Mouse (Mus musculus): ENCODE data around the gene Zfp830. TPM values are rescaled to one million over a fixed set of nuclear protein-coding genes. Genes with fewer than 3 reads are reported as not detected.

Zfp830 gene
- polyA plus RNA-seq (2016; fragmentation: Nextera tagmentation; extraction: Ambion mirVana), result 42.5 and 42.9 TPM in 2 replicates

GRCm38 (mm10) chr11:82763742-82764437 lies at the start of gene Zfp830, which contains the start of gene Cct6b:
Gene Zfp830, plus strand, starts transcription at chr11:82764345.
Gene Cct6b, minus strand, starts transcription at chr11:82764321.
- under 1% methylated on average over 44 of the region's 44 CpGs for WGBS
- peak within 1 kb of the TSS; percentile 92 for H3K9ac ChIP-seq (replicated peaks)

GRCm38 (mm10) chr11:82719294-82719693 lies 44.9 kb upstream of the Zfp830 start:
- 87% methylated on average over 12 of the region's 12 CpGs for WGBS
- no peaks in the 10 kb centered on the region for H3K9me3 ChIP-seq
- H3K9ac ChIP-seq (replicated peaks), result no peak overlapping the region
- no peaks in the 10 kb centered on the region for H3K4me1 ChIP-seq (replicated peaks)
- no peak overlapping the region for H3K27ac ChIP-seq
- no peak for ATAC-seq (ENCODE audit: insufficient number of reproducible peaks, insufficient read depth, low FRiP score, low TSS enrichment, low read depth)
- no peaks in the 10 kb centered on the region for H3K27me3 ChIP-seq
- H3K4me3 ChIP-seq (replicated peaks), result no peak overlapping the region
- no peaks in the 10 kb centered on the region for H3K36me3 ChIP-seq
- H3K4me2 ChIP-seq, result no peak overlapping the region

More at GRCm38 (mm10) chr11:82763742-82764437, at the start of gene Zfp830, which contains the start of gene Cct6b:
- Histone ChIP-seq H3K4me3 (replicated peaks) (peak within 1 kb of the TSS; percentile 94), H3K27me3 (no peaks in the 10 kb centered on the region), H3K27ac (peak within 1 kb of the TSS; percentile 95), H3K4me1 (replicated peaks) (peaks cover 21% of the 10 kb centered on the region), H3K4me2 (peak within 1 kb of the TSS; percentile 90), H3K9me3 (peaks cover 4% of the 10 kb centered on the region; the same call in 1 of the 2 replicates), H3K36me3 (peaks cover 7% of the 10 kb centered on the region; the same call in 1 of the 2 replicates)
- peak; percentile 99 for ATAC-seq (ENCODE audit: insufficient number of reproducible peaks, insufficient read depth, low FRiP score, low TSS enrichment, low read depth)

GRCm38 (mm10) chr11:82726862-82727261 lies 37.3 kb upstream of the Zfp830 start:
- Histone ChIP-seq H3K9ac (replicated peaks) (no peak overlapping the region), H3K4me1 (replicated peaks) (no peaks in the 10 kb centered on the region), H3K27me3 (no peaks in the 10 kb centered on the region), H3K9me3 (no peaks in the 10 kb centered on the region), H3K36me3 (no peaks in the 10 kb centered on the region), H3K27ac (no peak overlapping the region), H3K4me2 (no peak overlapping the region), H3K4me3 (replicated peaks) (no peak overlapping the region)
- no peak for ATAC-seq (ENCODE audit: insufficient number of reproducible peaks, insufficient read depth, low FRiP score, low TSS enrichment, low read depth)
- 94% methylated on average over 2 of the region's 2 CpGs for WGBS

GRCm38 (mm10) chr11:82734227-82734626 lies 29.9 kb upstream of the Zfp830 start:
- H3K27ac ChIP-seq, result no peak overlapping the region
- no peaks in the 10 kb centered on the region for H3K36me3 ChIP-seq
- ATAC-seq (ENCODE audit: insufficient number of reproducible peaks, insufficient read depth, low FRiP score, low TSS enrichment, low read depth), result no peak
- no peaks in the 10 kb centered on the region for H3K27me3 ChIP-seq
- no peak overlapping the region for H3K4me2 ChIP-seq
- H3K4me3 ChIP-seq (replicated peaks), result no peak overlapping the region
- H3K9me3 ChIP-seq, result no peaks in the 10 kb centered on the region
- no peak overlapping the region for H3K9ac ChIP-seq (replicated peaks)
- H3K4me1 ChIP-seq (replicated peaks), result no peaks in the 10 kb centered on the region

DNA sequence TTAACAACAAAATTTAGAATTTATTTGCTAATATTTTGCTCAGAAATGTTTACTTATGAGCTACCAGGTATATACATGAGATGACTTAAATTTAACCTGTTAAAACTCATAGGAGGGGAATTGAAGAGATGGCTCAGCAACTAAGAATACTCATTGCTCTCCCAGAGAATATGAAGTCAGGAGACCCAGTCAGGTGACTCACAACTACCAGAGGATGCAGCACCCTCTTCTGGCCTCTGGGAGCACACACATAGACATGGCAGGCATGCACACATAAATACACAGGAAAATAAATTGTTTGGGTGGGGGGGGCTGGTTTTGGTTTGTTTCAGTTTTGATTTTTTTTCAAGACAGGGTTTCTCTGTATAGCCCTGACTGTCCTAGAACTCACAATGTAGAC lies 25.1 kb upstream of the Zfp830 start:
- Histone ChIP-seq H3K36me3 (no peaks in the 10 kb centered on the region), H3K4me2 (no peak overlapping the region), H3K4me1 (replicated peaks) (no peaks in the 10 kb centered on the region), H3K9me3 (no peaks in the 10 kb centered on the region), H3K9ac (replicated peaks) (no peak overlapping the region), H3K27ac (no peak overlapping the region), H3K27me3 (no peaks in the 10 kb centered on the region), H3K4me3 (replicated peaks) (no peak overlapping the region)
- ATAC-seq (ENCODE audit: insufficient number of reproducible peaks, insufficient read depth, low FRiP score, low TSS enrichment, low read depth), result no peak

DNA sequence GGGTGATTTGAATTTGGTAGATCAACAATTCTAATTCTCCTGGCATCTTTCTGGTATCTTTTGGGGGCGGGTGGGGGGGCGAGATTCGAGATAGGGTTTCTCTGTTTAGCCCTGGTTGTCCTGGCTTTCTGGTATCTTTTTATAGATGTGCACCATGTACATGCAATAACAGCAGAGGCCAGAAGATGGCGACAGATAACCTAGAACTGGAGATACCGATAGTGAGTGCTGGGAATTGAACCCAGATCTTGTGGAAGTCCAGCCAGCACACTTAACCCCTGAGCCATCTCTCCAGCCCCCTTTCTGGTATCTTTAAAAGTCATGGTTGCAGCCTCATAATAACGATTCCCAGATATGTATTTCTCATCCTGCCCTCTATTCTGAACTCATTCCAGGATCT lies 18.0 kb upstream of the Zfp830 start:
- WGBS, result 36% methylated on average over 6 of the region's 6 CpGs
- no peaks in the 10 kb centered on the region for H3K4me1 ChIP-seq (replicated peaks)

GRCm38 (mm10) chr11:82746857-82747366 lies 17.2 kb upstream of the Zfp830 start:
- Histone ChIP-seq H3K4me1 (replicated peaks) (no peaks in the 10 kb centered on the region), H3K27ac (no peak overlapping the region), H3K9ac (replicated peaks) (no peak overlapping the region), H3K36me3 (no peaks in the 10 kb centered on the region), H3K27me3 (peaks cover 5% of the 10 kb centered on the region; the same call in 1 of the 2 replicates), H3K9me3 (no peaks in the 10 kb centered on the region), H3K4me3 (replicated peaks) (no peak overlapping the region), H3K4me2 (no peak overlapping the region)
- WGBS, result 86% methylated on average over 8 of the region's 8 CpGs
- no peak for ATAC-seq (ENCODE audit: insufficient number of reproducible peaks, insufficient read depth, low FRiP score, low TSS enrichment, low read depth)

More for the DNA sequence above, 18.0 kb upstream of the Zfp830 start:
- H3K27me3 ChIP-seq, result peaks cover 5% of the 10 kb centered on the region; the same call in 1 of the 2 replicates
- no peak overlapping the region for H3K4me2 ChIP-seq
- no peaks in the 10 kb centered on the region for H3K9me3 ChIP-seq
- H3K9ac ChIP-seq (replicated peaks), result no peak overlapping the region
- no peak overlapping the region for H3K4me3 ChIP-seq (replicated peaks)
- no peak overlapping the region for H3K27ac ChIP-seq
- no peaks in the 10 kb centered on the region for H3K36me3 ChIP-seq
- ATAC-seq (ENCODE audit: insufficient number of reproducible peaks, insufficient read depth, low FRiP score, low TSS enrichment, low read depth), result no peak

- 79% methylated on average over 5 of the region's 6 CpGs for WGBS
- no peaks in the 10 kb centered on the region for H3K27me3 ChIP-seq
- no peak overlapping the region for H3K27ac ChIP-seq
- H3K9ac ChIP-seq (replicated peaks), result no peak overlapping the region
- ATAC-seq (ENCODE audit: insufficient number of reproducible peaks, insufficient read depth, low FRiP score, low TSS enrichment, low read depth), result no peak
- H3K4me2 ChIP-seq, result no peak overlapping the region
- no peaks in the 10 kb centered on the region for H3K9me3 ChIP-seq
- no peaks in the 10 kb centered on the region for H3K36me3 ChIP-seq
- H3K4me1 ChIP-seq (replicated peaks), result no peaks in the 10 kb centered on the region
- no peak overlapping the region for H3K4me3 ChIP-seq (replicated peaks)
Measured at GRCm38 (mm10) chr11:82752349-82753115, 11.6 kb upstream of the Zfp830 start.

DNA sequence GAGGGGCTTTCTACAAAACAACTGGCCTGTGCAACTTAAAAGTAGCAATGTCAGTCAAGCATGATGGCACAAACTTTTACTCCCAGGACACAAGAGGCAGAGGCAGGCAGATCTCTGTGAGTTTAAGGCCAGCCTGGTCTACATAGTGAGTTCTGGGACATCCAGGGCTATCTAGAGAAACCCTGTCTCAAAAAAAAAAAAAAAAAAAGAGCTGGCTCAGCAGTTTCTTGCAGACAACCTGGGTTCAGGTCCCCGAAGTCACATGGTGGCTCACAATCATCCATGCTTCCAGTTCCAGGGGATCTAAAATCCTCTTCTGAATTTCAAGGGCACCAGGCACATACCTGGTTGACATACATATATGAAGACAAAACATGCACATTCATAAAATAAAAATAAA lies 8.2 kb upstream of the Zfp830 start:
- H3K27me3 ChIP-seq, result no peaks in the 10 kb centered on the region
- no peak overlapping the region for H3K4me2 ChIP-seq
- whole genome bisulfite sequencing, result 96% methylated on average over 1 of the region's 1 CpGs
- no peaks in the 10 kb centered on the region for H3K4me1 ChIP-seq (replicated peaks)
- H3K9me3 ChIP-seq, result no peaks in the 10 kb centered on the region
- ATAC-seq (ENCODE audit: insufficient number of reproducible peaks, insufficient read depth, low FRiP score, low TSS enrichment, low read depth), result no peak
- no peaks in the 10 kb centered on the region for H3K36me3 ChIP-seq
- no peak overlapping the region for H3K27ac ChIP-seq
- H3K9ac ChIP-seq (replicated peaks), result no peak overlapping the region
- no peak overlapping the region for H3K4me3 ChIP-seq (replicated peaks)

GRCm38 (mm10) chr11:82762286-82762829 lies 1.8 kb upstream of the Zfp830 start:
- ATAC-seq (ENCODE audit: insufficient number of reproducible peaks, insufficient read depth, low FRiP score, low TSS enrichment, low read depth), result no peak
- Histone ChIP-seq H3K4me1 (replicated peaks) (peaks cover 21% of the 10 kb centered on the region), H3K4me3 (replicated peaks) (no peak overlapping the region), H3K27me3 (no peaks in the 10 kb centered on the region), H3K9ac (replicated peaks) (no peak overlapping the region), H3K9me3 (peaks cover 4% of the 10 kb centered on the region; the same call in 1 of the 2 replicates), H3K36me3 (no peaks in the 10 kb centered on the region), H3K4me2 (no peak overlapping the region), H3K27ac (no peak overlapping the region)
- WGBS, result 83% methylated on average over 6 of the region's 6 CpGs

GRCm38 (mm10) chr11:82763261-82763660 lies 884 bp upstream of the Zfp830 start:
- no peaks in the 10 kb centered on the region for H3K27me3 ChIP-seq
- H3K4me2 ChIP-seq, result peak overlapping the region; percentile 90
- 9% methylated on average over 4 of the region's 4 CpGs for WGBS
- peak overlapping the region; percentile 94 for H3K4me3 ChIP-seq (replicated peaks)
- H3K27ac ChIP-seq, result peak overlapping the region; percentile 95
- H3K36me3 ChIP-seq, result peaks cover under 1% of the 10 kb centered on the region; the same call in 1 of the 2 replicates
- no peak for ATAC-seq (ENCODE audit: insufficient number of reproducible peaks, insufficient read depth, low FRiP score, low TSS enrichment, low read depth)
- peak overlapping the region; percentile 65; the same call in 1 of the 2 replicates for H3K9ac ChIP-seq (replicated peaks)
- peaks cover 4% of the 10 kb centered on the region; the same call in 1 of the 2 replicates for H3K9me3 ChIP-seq
- peaks cover 21% of the 10 kb centered on the region for H3K4me1 ChIP-seq (replicated peaks)
